Mouse (Mus musculus) MEL (cell line): ENCODE results near the gene Sema4f. TPM values are rescaled to one million over a fixed set of nuclear protein-coding genes. Genes with fewer than 3 reads are reported as not detected.
A peak's percentile ranks its signal among the peaks of the same experiment; 100 is the strongest.

ENCODE experiments used
- DNase-seq: peaks from one replicate; pipeline ENCODE4 v3.0.0; 2011; ENCODE audit warnings: low read depth, low spot score
- H3K27ac ChIP-seq: 2 replicates; pipeline ENCODE4 v1.5.1; 2012; ENCODE audit warnings: low read depth, mild to moderate bottlenecking, control low read depth, low read length, moderate library complexity; ENCODE audit not compliant: control insufficient read depth
- H3K27me3 ChIP-seq, 2 experiments: fragments of 150-350 bp in 1 of 2; sonication (generic) in 1 of 2; 2 replicates each; pipeline ENCODE4 v1.6.1; 2012; ENCODE audit warnings: low read length in 2 of 2, mild to moderate bottlenecking in 2 of 2, improper control_type of control experiment in 1 of 2, moderate library complexity in 1 of 2; ENCODE audit not compliant: insufficient read depth in 2 of 2, control insufficient read depth in 1 of 2
- H3K36me3 ChIP-seq, 2 experiments: 2 replicates each; pipeline ENCODE4 v1.6.1; 2012 to 2014; ENCODE audit warnings: low read length in 2 of 2, improper control_type of control experiment in 1 of 2, inconsistent platforms in 1 of 2, mild to moderate bottlenecking in 1 of 2; ENCODE audit not compliant: insufficient read depth in 2 of 2, control insufficient read depth in 1 of 2
- H3K4me1 ChIP-seq, 2 experiments: fragments of 150-350 bp in 1 of 2; sonication (generic) in 1 of 2; 2 replicates each; pipeline ENCODE4 v1.6.1; 2012; ENCODE audit warnings: low read length in 2 of 2, improper control_type of control experiment in 1 of 2, mild to moderate bottlenecking in 1 of 2; ENCODE audit not compliant: insufficient read depth in 2 of 2, control insufficient read depth in 1 of 2
- H3K4me3 ChIP-seq, 2 experiments: fragments of 150-350 bp in 1 of 2; sonication (generic) in 1 of 2; 2 replicates each; pipeline ENCODE4 v1.5.1; 2012; ENCODE audit warnings: low read depth in 2 of 2, low read length in 2 of 2, mild to moderate bottlenecking in 2 of 2, moderate library complexity in 2 of 2, control low read depth in 1 of 2, improper control_type of control experiment in 1 of 2; ENCODE audit not compliant: control insufficient read depth in 1 of 2, insufficient read depth in 1 of 2
- H3K79me2 ChIP-seq: 2 replicates; pipeline ENCODE4 v1.6.1; 2012; ENCODE audit warnings: mild to moderate bottlenecking, low read length, moderate library complexity; ENCODE audit not compliant: control insufficient read depth, poor library complexity, insufficient read depth
- H3K9ac ChIP-seq: 2 replicates; pipeline ENCODE4 v1.6.1; 2012; ENCODE audit warnings: low read depth, mild to moderate bottlenecking, control low read depth, low read length, moderate library complexity; ENCODE audit not compliant: control insufficient read depth, poor library complexity, severe bottlenecking
- H3K9me3 ChIP-seq: fragments of 150-350 bp; sonication (generic); replicated peaks from 2 replicates; pipeline ENCODE4 v1.6.1; 2012; ENCODE audit warnings: mild to moderate bottlenecking, low read length, improper control_type of control experiment, moderate library complexity; ENCODE audit not compliant: insufficient read depth
- BHLHE40 ChIP-seq: IDR thresholded peaks from 2 replicates; pipeline ENCODE4 v1.6.1; 2012; ENCODE audit warnings: low read depth, mild to moderate bottlenecking, inconsistent platforms, low read length, improper control_type of control experiment, borderline replicate concordance
- E2F4 ChIP-seq: IDR thresholded peaks from 2 replicates; pipeline ENCODE4 v1.6.1; 2011; ENCODE audit warnings: low read depth, low read length, improper control_type of control experiment, borderline replicate concordance
- ELF1 ChIP-seq: IDR thresholded peaks from 2 replicates; pipeline ENCODE4 v1.6.1; 2014; ENCODE audit warnings: low read depth, mild to moderate bottlenecking, inconsistent platforms, low read length, improper control_type of control experiment, moderate library complexity
- EP300 ChIP-seq, 2 experiments: IDR thresholded peaks; 2 replicates each; pipeline ENCODE4 v1.6.1; 2011; ENCODE audit warnings: improper control_type of control experiment in 2 of 2, low read length in 2 of 2, low read depth in 1 of 2, mild to moderate bottlenecking in 1 of 2
- ETS1 ChIP-seq: IDR thresholded peaks from 2 replicates; pipeline ENCODE4 v1.6.1; 2012; ENCODE audit warnings: low read depth, mild to moderate bottlenecking, inconsistent platforms, low read length, improper control_type of control experiment, moderate library complexity
- GABPA ChIP-seq: IDR thresholded peaks from 2 replicates; pipeline ENCODE4 v1.6.1; 2012; ENCODE audit warnings: low read depth, mild to moderate bottlenecking, inconsistent platforms, low read length, improper control_type of control experiment, moderate library complexity
- GATA1 ChIP-seq: IDR thresholded peaks from 2 replicates; pipeline ENCODE4 v1.6.1; 2011; ENCODE audit warnings: low read depth, low read length, improper control_type of control experiment
- HCFC1 ChIP-seq: IDR thresholded peaks from 2 replicates; pipeline ENCODE4 v1.6.1; 2012; ENCODE audit warnings: low read depth, mild to moderate bottlenecking, inconsistent platforms, low read length, improper control_type of control experiment, moderate library complexity
- MAFK ChIP-seq: IDR thresholded peaks from 2 replicates; pipeline ENCODE4 v1.6.1; 2011; ENCODE audit warnings: low read depth, mild to moderate bottlenecking, low read length, improper control_type of control experiment, borderline replicate concordance
- MAZ ChIP-seq: IDR thresholded peaks from 2 replicates; pipeline ENCODE4 v1.6.1; 2012; ENCODE audit warnings: low read depth, mild to moderate bottlenecking, inconsistent platforms, low read length, improper control_type of control experiment
- MEF2A ChIP-seq: IDR thresholded peaks from 2 replicates; pipeline ENCODE4 v1.6.1; 2014; ENCODE audit warnings: low read depth, mild to moderate bottlenecking, inconsistent platforms, low read length, improper control_type of control experiment; ENCODE audit not compliant: poor library complexity, insufficient replicate concordance, severe bottlenecking; ENCODE audit errors: extremely low read depth
- MXI1 ChIP-seq: IDR thresholded peaks from 2 replicates; pipeline ENCODE4 v1.6.1; 2011; ENCODE audit warnings: mild to moderate bottlenecking, low read depth, low read length, improper control_type of control experiment
- MYB ChIP-seq: IDR thresholded peaks from 2 replicates; pipeline ENCODE4 v1.6.1; 2011; ENCODE audit warnings: mild to moderate bottlenecking, low read depth, low read length, improper control_type of control experiment
- MYC ChIP-seq: IDR thresholded peaks from 2 replicates; pipeline ENCODE4 v1.6.1; 2011; ENCODE audit warnings: low read depth, mild to moderate bottlenecking, low read length, improper control_type of control experiment, moderate library complexity
- NELFE ChIP-seq: IDR thresholded peaks from 2 replicates; pipeline ENCODE4 v1.6.1; 2011; ENCODE audit warnings: low read depth, low read length, improper control_type of control experiment
- POLR2A ChIP-seq, 2 experiments: IDR thresholded peaks; 2 replicates each; pipeline ENCODE4 v1.6.1; 2011 to 2012; ENCODE audit warnings: low read length in 2 of 2, mild to moderate bottlenecking in 2 of 2, control low read depth in 1 of 2, improper control_type of control experiment in 1 of 2, low read depth in 1 of 2, moderate library complexity in 1 of 2; ENCODE audit not compliant: control insufficient read depth in 1 of 2, insufficient read depth in 1 of 2, poor library complexity in 1 of 2
- POLR2AphosphoS2 ChIP-seq: IDR thresholded peaks from 2 replicates; pipeline ENCODE4 v1.6.1; 2011; ENCODE audit warnings: low read length, improper control_type of control experiment
- POLR2AphosphoS5 ChIP-seq: IDR thresholded peaks from 2 replicates; pipeline ENCODE4 v1.6.1; 2012; ENCODE audit warnings: low read depth, borderline replicate concordance, mild to moderate bottlenecking, inconsistent platforms, low read length, moderate library complexity, mixed read lengths
- RAD21 ChIP-seq: IDR thresholded peaks from 2 replicates; pipeline ENCODE4 v1.6.1; 2011; ENCODE audit warnings: mild to moderate bottlenecking, low read depth, low read length, improper control_type of control experiment
- RCOR1 ChIP-seq: IDR thresholded peaks from 2 replicates; pipeline ENCODE4 v1.6.1; 2012; ENCODE audit warnings: low read depth, mild to moderate bottlenecking, inconsistent platforms, low read length, improper control_type of control experiment
- SIN3A ChIP-seq: IDR thresholded peaks from 2 replicates; pipeline ENCODE4 v1.6.1; 2012; ENCODE audit warnings: low read length, improper control_type of control experiment, inconsistent platforms
- SMC3 ChIP-seq: IDR thresholded peaks from 2 replicates; pipeline ENCODE4 v1.6.1; 2011; ENCODE audit warnings: low read depth, low read length, improper control_type of control experiment
- TAL1 ChIP-seq: IDR thresholded peaks from 2 replicates; pipeline ENCODE4 v1.6.1; 2012; ENCODE audit warnings: mild to moderate bottlenecking, inconsistent platforms, low read length, moderate library complexity, mixed read lengths
- TBP ChIP-seq: IDR thresholded peaks from 2 replicates; pipeline ENCODE4 v1.8.0; 2011; ENCODE audit warnings: low read depth, low read length, improper control_type of control experiment
- TCF12 ChIP-seq: IDR thresholded peaks from 2 replicates; pipeline ENCODE4 v1.6.1; 2014; ENCODE audit warnings: low read depth, mild to moderate bottlenecking, inconsistent platforms, low read length, improper control_type of control experiment, moderate library complexity
- UBTF ChIP-seq: IDR thresholded peaks from 2 replicates; pipeline ENCODE4 v1.6.1; 2012; ENCODE audit warnings: low read depth, mild to moderate bottlenecking, inconsistent platforms, low read length, improper control_type of control experiment, moderate library complexity, borderline replicate concordance; ENCODE audit not compliant: insufficient read depth
- USF2 ChIP-seq, 2 experiments: IDR thresholded peaks; 2 replicates each; pipeline ENCODE4 v1.6.1; 2011 to 2012; ENCODE audit warnings: improper control_type of control experiment in 2 of 2, low read length in 2 of 2, borderline replicate concordance in 1 of 2, inconsistent platforms in 1 of 2, low read depth in 1 of 2, mild to moderate bottlenecking in 1 of 2; ENCODE audit not compliant: insufficient read depth in 1 of 2
- ZC3H11A ChIP-seq: IDR thresholded peaks from 2 replicates; pipeline ENCODE4 v1.6.1; 2012; ENCODE audit warnings: low read depth, mild to moderate bottlenecking, inconsistent platforms, low read length, improper control_type of control experiment
- ZKSCAN1 ChIP-seq: IDR thresholded peaks from 2 replicates; pipeline ENCODE4 v1.6.1; 2012; ENCODE audit warnings: low read depth, mild to moderate bottlenecking, inconsistent platforms, low read length, improper control_type of control experiment, moderate library complexity
- ZMIZ1 ChIP-seq: IDR thresholded peaks from 2 replicates; pipeline ENCODE4 v1.6.1; 2012; ENCODE audit warnings: low read depth, mild to moderate bottlenecking, inconsistent platforms, low read length, improper control_type of control experiment, moderate library complexity
- ZNF384 ChIP-seq: IDR thresholded peaks from 2 replicates; pipeline ENCODE4 v1.6.1; 2012; ENCODE audit warnings: low read depth, mild to moderate bottlenecking, inconsistent platforms, low read length, improper control_type of control experiment
- polyA plus RNA-seq, 2 experiments: library from polyadenylated mRNA; stranded (reverse) in 1 of 2; unstranded in 1 of 2; fragments of >175 nt in 1 of 2; fragments of >200 nt in 1 of 2; gene quantifications; 2 replicates each; pipeline versions ENCODE4 v1.2.1 to v1.2.4; 2012; ENCODE audit warnings: low replicate concordance in 2 of 2, low read depth in 1 of 2; ENCODE audit not compliant: insufficient read length in 2 of 2, insufficient read depth in 1 of 2, missing spikeins in 1 of 2
- total RNA-seq: library from RNA; depleted of rRNA; stranded (reverse); fragments of 300-350 nt; gene quantifications from 2 replicates; pipeline ENCODE4 v1.2.3, GENCODE M21; 2012

Gene Sema4f
- total and polyA plus RNA-seq, 3 experiments: 0.01 to 0.04 TPM; not detected in 1

DNA sequence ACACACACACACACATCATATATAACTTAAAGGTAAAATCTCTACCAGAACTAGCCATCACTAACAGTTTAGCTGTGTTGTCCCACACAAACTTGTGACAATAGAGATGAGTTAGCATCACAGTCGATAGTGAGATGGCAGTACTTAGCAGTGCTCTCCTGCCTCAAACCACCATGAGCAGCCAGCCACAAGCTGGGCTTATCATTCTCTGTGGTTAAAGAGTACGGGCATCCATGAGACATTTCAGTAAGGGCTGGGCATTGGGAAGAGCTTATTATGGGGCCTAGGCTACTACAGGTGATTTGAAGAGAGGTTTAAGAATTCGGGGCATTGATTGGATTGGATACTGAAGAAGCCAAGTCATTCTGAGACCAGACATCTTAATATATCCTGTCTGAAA lies 32.6 kb downstream of the Sema4f start:
- no peak overlapping the region for H3K4me3 ChIP-seq
- H3K27me3 ChIP-seq: no peaks in the 10 kb centered on the region
- H3K9ac ChIP-seq: no peak overlapping the region
- no peak overlapping the region for H3K27ac ChIP-seq
- peak; percentile 58 for DNase-seq
- H3K36me3 ChIP-seq: peaks cover 0 to 33% of the 10 kb centered on the region in 2 experiments; a peak in 2 of 4 replicates
- no peaks in the 10 kb centered on the region for H3K79me2 ChIP-seq
- H3K4me1 ChIP-seq: peaks cover 14 to 40% of the 10 kb centered on the region in 2 experiments
- TF ChIP-seq MYB (no peak), EP300 (IDR thresholded peaks at IDR 0.05; ENCODE audit: low read depth in 1 of 2, low read length in 2 of 2) (peak; percentile 20 to 42; a peak in 2 of 4 replicates), RAD21 (no peak), GABPA (no peak), ZNF384 (no peak), BHLHE40 (no peak), MEF2A (no peak), GATA1 (peak; percentile 43; the same call in 1 of the 2 replicates), UBTF (no peak), ETS1 (peak; percentile 39; the same call in 1 of the 2 replicates), POLR2AphosphoS5 (no peak), MYC (no peak), MXI1 (no peak), RCOR1 (peak; percentile 62; the same call in 1 of the 2 replicates), MAFK (no peak), MAZ (no peak), ELF1 (no peak), TAL1 (no peak), SIN3A (0 out of 2 replicates have a peak, but pooled peaks have one; percentile 28), TBP (no peak), POLR2AphosphoS2 (no peak)
- no peaks in the 10 kb centered on the region for H3K9me3 ChIP-seq

DNA sequence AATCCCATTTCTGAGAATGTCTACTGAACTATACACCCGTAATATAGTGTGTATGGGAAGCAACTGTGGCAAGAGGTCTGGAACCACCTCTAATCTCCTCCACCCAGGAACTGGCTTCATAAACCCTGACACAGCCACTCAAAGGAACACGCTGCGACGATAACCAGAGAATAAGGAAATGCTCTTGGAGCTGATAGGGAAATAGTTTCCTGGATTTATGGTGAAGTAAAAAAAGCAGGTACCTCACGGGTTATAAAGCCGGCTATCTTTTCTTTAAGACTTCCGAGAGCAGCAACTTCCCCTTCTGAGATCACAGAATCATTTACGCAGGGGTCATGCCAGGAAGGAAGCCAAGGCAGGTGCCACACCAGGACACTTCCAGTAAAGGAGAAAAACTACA lies 37.0 kb downstream of the Sema4f start:
- Histone ChIP-seq H3K4me3 (no peak overlapping the region), H3K27me3 (no peaks in the 10 kb centered on the region)
- TF ChIP-seq MXI1 (no peak; the same call in 1 of the 2 replicates), ZMIZ1 (no peak), E2F4 (no peak), TCF12 (peak; percentile 97), NELFE (no peak), POLR2A (IDR thresholded peaks at IDR 0.05; ENCODE audit: control insufficient read depth in 1 of 2, insufficient read depth in 1 of 2, low read depth in 1 of 2, low read length in 2 of 2, poor library complexity in 1 of 2) (no peak), MYC (peak; percentile 84), ELF1 (peak; percentile 76), ZC3H11A (no peak; the same call in 1 of the 2 replicates), GABPA (no peak), USF2 (IDR thresholded peaks at IDR 0.05; ENCODE audit: borderline replicate concordance in 1 of 2, insufficient read depth in 1 of 2, low read depth in 1 of 2, low read length in 2 of 2) (no peak), RAD21 (no peak), HCFC1 (no peak), POLR2AphosphoS2 (no peak), SMC3 (no peak), ZKSCAN1 (no peak), SIN3A (peak; percentile 66)

More for the DNA sequence above, 37.0 kb downstream of the Sema4f start:
- DNase-seq: peak; percentile 90
- Histone ChIP-seq H3K36me3 (peaks cover 0 to 18% of the 10 kb centered on the region in 2 experiments; a peak in 2 of 4 replicates), H3K9me3 (no peaks in the 10 kb centered on the region), H3K79me2 (no peaks in the 10 kb centered on the region), H3K9ac (no peak overlapping the region), H3K27ac (peak overlapping the region; percentile 34; the same call in 1 of the 2 replicates), H3K4me1 (peaks cover 9 to 14% of the 10 kb centered on the region in 2 experiments)
